Mouse (Mus musculus) ZHBTc4 (cell line): ENCODE measurements around the gene Aco2.
"Not testable (repeated sequence)": the region's sequence is repeated elsewhere in the genome, so short reads cannot be mapped to it uniquely, and the experiment has no call there.

Source experiments
- DNase-seq: peaks from one replicate; pipeline ENCODE4 v3.0.0-alpha.2; 2011; ENCODE audit warnings: low read depth, low spot score

Aco2 gene

GRCm38 (mm10) chr15:81879531-81880401, 7.7 kb downstream of the Aco2 start:
- no peak for DNase-seq

DNA sequence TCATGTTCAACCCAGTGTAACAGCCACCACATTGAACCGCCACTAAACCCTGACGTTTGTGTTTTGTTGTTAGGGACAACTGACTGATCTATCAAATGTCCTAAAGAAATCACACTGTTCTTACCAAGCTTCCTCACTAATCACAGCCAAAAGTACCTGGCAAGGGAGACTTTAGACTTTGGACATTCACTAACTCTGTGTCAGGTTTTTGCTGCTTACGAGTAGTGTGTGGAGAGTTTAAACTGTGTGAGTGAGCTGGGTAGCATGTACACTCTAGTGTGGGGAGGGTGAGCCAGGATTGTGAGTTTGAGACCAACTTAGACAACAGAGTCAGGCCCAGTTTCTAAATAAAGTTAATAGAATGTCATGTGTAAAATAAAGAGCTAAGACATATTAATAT, 10.2 kb downstream of the Aco2 start:
- DNase-seq = no peak

- no peak for DNase-seq
Measured at GRCm38 (mm10) chr15:81885418-81885934, 13.4 kb downstream of the Aco2 start.

- DNase-seq = no peak
Measured at GRCm38 (mm10) chr15:81886795-81887550, 14.9 kb downstream of the Aco2 start.

DNA sequence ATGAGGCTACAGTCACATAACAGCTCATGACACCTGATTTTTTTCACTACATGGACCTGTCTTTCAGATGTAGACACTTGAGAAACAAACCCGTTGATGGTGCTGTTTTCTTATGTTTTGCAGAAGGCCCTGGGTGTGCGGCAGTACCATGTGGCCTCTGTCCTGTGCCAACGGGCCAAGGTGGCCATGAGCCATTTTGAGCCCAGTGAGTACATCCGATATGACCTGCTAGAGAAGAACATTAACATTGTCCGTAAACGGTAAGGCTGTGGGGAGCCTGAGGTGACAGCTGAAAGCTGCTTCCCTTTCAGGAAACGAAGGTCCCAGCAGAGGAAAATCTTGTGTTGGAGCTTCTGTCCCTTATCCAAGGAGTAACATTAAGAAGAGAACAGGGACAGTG, 17.1 kb downstream of the Aco2 start:
- DNase-seq = no peak

GRCm38 (mm10) chr15:81891140-81891802, 19.2 kb downstream of the Aco2 start:
- no peak for DNase-seq

- DNase-seq = peak; percentile 74
Measured at GRCm38 (mm10) chr15:81891822-81892580, 19.9 kb downstream of the Aco2 start.

DNA sequence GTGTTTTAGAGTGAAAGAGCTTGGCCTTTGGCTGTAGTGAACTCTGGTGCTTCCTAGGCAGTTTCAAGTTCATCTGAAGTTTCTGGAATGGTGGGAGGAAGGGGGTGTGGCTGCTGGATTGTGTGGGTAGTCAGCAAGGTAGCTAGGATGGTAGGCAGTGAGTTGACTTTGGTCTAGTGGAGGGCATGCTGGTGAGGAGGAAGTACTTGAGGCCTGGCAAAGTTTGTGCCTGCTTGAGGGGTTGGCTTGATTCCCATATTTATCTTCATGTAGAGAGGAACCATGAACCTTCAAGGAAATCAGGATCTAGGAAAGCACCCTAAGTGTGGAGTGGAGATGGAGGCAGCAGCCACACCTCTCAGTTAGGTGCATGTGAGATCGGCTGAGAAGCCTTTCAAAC, 21.9 kb downstream of the Aco2 start:
- DNase-seq = no peak

DNA sequence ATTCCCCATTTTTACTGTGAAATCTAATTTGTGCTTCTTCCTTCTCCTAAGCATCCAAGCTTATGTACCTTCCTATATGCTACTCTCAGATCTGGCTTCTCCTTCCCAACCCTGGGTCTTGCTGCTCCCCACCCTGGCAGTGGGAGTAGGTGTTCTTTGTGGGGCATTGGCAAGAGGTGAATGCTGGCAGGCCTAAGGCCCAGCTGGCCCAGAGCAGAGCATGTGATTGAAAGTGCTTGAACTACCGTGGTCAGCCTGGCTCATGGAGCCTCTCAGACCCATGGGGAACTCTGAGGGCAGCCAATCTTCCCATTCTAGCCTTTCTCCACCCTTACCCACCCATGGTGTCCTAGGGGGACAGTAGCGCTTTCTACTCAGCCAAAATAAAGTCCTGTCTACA, 24.3 kb downstream of the Aco2 start:
- DNase-seq = no peak

- DNase-seq = no peak
Measured at GRCm38 (mm10) chr15:81897607-81898285, 25.6 kb downstream of the Aco2 start.

DNA sequence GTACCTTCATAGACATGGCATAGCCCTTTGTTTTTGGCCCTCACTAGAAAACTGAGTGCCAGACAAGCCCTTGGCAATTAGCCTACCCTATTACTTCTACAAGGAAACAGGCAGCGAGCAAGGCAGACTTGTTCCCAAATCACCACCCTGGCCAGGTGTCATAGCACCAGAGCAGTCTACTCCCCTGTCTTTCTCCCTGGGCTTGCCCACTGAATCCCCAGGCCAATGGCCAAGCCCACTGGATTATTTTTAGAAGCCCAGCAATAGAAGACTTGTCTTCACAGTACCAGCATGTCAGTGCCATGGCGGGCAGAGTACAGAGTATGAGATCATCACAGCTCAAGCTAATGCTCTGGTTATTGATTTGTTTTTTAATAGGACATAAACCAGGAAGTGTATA, 26.6 kb downstream of the Aco2 start:
- no peak for DNase-seq

- peak; percentile 80 for DNase-seq
Measured at GRCm38 (mm10) chr15:81904939-81905338, 32.8 kb downstream of the Aco2 start.

- no peak for DNase-seq
Measured at GRCm38 (mm10) chr15:81907953-81908352, 35.8 kb downstream of the Aco2 start.

DNA sequence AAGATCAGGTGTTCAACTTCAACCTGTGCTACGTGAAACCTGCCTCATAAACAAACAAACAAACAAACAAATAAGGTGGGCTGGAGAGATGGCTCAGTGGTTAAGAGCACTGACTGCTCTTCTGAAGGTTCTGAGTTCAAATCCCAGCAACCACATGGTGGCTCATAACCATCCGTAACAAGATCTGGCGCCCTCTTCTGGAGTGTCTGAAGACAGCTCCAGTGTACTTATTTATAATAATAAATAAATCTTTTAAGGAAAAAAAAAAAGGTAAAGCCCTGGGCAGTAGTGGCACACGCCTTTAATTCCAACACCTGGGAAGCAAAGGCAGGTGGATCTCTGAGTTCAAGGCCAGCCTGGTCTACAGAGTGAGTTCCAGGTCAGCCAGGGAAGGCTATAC, 36.7 kb downstream of the Aco2 start:
- not testable (repeated sequence) for DNase-seq

DNA sequence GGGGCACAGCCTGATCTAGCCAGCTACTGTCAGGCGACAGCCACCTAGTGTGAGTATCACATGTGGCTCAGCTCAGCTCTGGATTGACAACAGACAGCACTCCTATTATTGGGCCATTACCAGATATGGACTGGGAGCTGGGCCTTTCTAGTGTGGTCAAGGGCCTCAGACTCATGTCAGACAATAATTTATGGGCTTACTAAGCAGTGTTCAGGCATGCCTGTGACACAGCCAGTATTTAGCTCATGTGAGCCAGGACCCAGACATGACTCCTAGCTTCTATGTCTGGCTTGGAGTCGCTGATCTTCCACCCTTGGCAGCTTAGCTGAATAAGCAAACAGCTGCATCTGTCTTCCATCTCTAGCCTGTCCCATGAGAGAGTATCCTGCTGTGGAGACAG, 40.4 kb downstream of the Aco2 start:
- no peak for DNase-seq

DNA sequence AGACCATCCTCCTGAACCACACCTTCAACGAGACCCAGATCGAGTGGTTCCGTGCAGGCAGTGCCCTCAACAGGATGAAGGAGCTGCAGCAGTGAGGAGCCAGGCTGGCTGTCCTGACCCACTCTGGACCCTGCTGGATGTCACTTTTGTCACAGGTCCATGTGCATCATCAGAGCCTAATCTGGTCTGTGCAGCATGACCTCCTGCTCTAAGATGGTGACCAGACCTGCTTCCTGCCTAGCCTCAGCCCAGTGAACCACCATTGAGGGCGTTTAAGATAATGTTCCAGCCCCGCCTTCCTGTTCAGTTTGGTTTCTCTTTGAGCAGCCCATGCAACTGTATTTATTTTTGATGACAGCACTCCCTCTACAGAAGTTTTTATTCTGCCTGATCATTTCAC, 42.6 kb downstream of the Aco2 start:
- no peak for DNase-seq

DNA sequence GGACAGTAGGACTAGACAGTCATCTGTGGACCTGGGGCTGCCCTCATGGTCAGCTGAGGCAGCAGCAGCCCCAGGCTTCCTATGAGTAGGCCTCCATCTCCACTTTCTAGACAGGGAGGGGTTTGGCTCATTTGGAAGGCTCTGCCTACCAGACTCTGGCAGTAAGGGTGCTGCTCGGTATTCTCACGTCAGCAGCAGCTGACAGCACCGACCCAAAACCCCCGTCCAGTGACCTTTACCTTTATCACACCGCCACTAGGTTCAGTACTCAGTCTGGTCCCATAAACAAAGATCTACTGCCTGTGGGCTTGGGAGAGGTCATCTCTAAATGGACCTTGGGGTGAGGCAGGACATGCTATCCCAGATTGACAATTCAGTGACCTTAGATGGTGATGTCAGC, 43.6 kb downstream of the Aco2 start:
- no peak for DNase-seq

- DNase-seq = no peak
Measured at GRCm38 (mm10) chr15:81917201-81917600, 45.1 kb downstream of the Aco2 start.

GRCm38 (mm10) chr15:81917621-81918463, 45.7 kb downstream of the Aco2 start:
- DNase-seq = peak; percentile 84

- DNase-seq = no peak
Measured at GRCm38 (mm10) chr15:81919062-81919461, 47.0 kb downstream of the Aco2 start.
